Mouse (Mus musculus) left cerebral cortex, adult 6 months (tissue): ENCODE measurements around the gene Ccdc82. TPM values are rescaled to one million over a fixed set of nuclear protein-coding genes. Genes with fewer than 3 reads are reported as not detected.

Source experiments
- long read RNA-seq, 2 experiments: library from polyadenylated mRNA; unstranded; transcript quantifications; one replicate each; pipeline ENCODE4 v2.0.0; 2019 to 2020
- polyA plus RNA-seq: library from polyadenylated mRNA; unstranded; fragments of <200 nt; fragmentation: Nextera tagmentation; gene quantifications from 2 replicates; pipeline ENCODE4 v1.2.3, GENCODE M21; 2021

The Ccdc82 gene
- 4.9 and 5.5 TPM in 2 replicates for polyA plus RNA-seq
- long read RNA-seq, experiment 1, full-length matches to known transcripts = 9 of 15 reads
- long read RNA-seq, experiment 1, partial matches to known transcripts = 5 of 15 reads
- long read RNA-seq, experiment 1, other reads (novel, unspliced or antisense) = 1 of 15 reads
- long read RNA-seq, experiment 2, partial matches to known transcripts = 0 of 7 reads
- long read RNA-seq, experiment 2, other reads (novel, unspliced or antisense) = 6 of 7 reads

DNA sequence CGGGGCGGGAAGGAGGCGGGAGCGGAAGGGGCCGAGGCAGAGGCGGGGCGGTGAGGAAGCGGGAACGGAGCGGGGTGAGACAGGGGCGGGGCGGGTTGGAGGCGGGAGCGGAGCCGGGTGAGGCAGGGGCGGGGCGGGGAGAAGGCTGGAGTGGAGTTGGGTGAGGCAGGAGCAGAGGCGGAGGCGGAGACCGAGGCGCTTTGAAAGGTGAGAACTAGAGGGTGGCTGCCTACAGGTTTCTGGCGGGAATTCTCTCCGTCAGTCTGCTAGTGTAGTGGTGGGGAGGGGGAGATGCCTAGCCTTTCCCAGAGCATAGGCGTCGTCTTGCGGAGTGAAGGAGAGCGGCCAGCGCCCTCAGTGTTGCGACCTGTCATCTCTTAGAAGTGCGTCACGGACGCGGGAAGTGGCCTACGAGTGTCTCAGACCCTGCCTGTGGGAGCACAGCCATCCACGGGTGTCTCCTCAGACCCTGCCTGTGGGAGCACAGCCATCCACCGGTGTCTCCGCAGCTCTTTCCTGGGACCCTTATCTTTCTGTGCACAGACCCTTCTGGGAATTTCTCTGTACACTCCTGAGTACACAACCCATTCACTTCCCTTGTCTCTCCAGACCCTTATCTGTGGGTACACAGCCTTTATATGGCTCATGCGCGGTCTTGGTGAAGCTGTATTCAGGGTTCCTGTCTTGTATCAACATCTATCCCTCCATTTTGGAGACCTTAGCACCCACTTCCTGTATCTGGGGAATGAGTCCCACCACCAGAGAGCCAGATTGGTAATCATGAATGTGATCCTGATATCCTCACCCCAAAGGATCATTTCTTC lies at the start of gene Ccdc82:
TSS of gene Ccdc82 (plus strand) at position 141 of the 824 bp plus-strand sequence.

DNA sequence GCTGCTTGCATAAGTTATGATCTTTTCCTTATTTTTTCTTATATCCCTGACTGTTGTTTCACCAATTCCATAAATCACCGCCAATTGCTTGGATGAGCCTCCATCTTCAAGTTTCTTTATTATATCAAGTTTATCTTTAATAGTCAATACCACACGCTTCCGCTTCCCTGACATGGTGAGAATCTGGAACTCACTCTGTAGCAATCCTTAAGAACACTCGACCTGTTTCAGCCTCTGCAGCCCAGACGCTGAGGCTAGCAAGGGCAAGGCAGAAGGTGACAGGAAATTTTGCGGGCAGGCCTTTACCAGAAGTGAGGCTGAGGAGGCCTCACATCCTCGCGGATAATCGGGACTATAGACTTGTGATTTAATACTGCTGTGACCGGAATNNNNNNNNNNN lies 1.3 kb upstream of the Ccdc82 start, which contains the start of gene Jrkl:
TSS of gene Jrkl (minus strand) at position 349 of the 400 bp plus-strand sequence.

DNA sequence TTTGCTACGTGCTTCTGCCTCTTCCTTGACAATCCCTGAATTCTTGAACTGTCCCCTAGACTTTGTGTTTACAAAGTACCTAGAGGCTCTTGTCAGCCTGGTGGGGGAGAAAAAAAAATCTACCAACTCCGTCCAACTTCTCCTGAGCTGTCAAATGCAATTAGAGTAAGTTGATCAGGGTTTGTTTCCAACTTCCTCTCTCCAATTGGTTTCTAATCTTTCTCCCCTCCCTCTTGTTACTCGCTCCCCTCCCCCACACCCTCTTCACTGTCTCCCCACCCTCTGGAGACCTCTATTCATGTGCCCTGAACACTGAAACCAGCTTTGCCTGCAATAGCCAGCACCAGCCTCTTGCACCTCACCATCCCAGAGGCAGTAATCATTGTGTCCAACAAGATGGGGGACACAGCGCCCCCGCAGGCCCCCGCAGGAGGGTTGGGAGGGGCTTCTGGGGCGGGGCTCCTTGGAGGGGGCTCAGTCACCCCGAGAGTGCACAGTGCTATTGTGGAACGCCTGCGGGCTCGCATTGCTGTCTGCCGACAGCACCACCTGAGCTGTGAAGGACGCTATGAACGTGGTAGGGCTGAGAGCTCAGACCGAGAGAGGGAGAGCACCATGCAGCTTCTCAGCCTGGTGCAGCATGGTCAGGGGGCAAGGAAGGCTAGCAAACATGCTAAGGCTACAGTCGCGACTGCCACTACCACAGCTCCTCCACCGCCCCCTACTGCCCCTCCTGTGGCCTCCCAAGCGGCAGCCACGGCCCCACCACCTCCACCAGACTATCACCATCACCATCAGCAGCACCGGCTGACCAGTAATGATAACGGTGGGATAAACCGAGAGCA lies 51.1 kb downstream of the Ccdc82 start, which contains the start of gene Maml2:
TSS of gene Maml2 (plus strand) at position 290 of the 845 bp plus-strand sequence.

Other genes starting within 250 kb of the Ccdc82 start
- 2.3 and 2.8 TPM in 2 replicates for gene Jrkl, start 1.1 kb upstream of the Ccdc82 start, polyA plus RNA-seq
- gene Maml2, start 51.0 kb downstream of the Ccdc82 start, polyA plus RNA-seq = 3.3 and 3.4 TPM in 2 replicates
- not detected in 2 replicates for gene Gm17571, start 199.8 kb downstream of the Ccdc82 start, polyA plus RNA-seq